Mouse (Mus musculus) spleen, postnatal 10 days (tissue): ENCODE results near the gene Cacna1c.

Source experiments
- DNase-seq, 2 experiments: peaks; one replicate each; pipeline ENCODE4 v3.0.0; 2021 to 2022; ENCODE audit warnings: low spot score in 2 of 2

Cacna1c gene

DNA sequence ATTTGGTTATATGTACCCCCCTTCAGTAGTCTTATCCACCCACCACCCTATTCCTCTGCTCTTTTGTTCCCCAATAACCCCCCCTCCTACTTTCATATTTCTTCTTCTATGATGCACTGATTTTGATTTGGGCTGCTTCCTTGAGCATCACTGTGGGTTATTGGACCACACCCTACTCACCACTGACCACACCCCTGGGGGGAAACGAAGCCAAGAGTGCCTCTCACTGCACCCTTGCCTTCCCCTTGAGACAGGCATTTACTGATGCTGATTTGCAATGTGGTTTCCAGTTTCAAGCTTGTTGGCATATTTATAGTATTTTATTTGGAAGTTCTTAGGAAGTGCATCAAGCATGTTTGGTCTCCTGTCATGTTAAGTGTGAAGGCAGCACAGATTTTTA lies 337.8 kb downstream of the Cacna1c start:
- no peak for DNase-seq

DNA sequence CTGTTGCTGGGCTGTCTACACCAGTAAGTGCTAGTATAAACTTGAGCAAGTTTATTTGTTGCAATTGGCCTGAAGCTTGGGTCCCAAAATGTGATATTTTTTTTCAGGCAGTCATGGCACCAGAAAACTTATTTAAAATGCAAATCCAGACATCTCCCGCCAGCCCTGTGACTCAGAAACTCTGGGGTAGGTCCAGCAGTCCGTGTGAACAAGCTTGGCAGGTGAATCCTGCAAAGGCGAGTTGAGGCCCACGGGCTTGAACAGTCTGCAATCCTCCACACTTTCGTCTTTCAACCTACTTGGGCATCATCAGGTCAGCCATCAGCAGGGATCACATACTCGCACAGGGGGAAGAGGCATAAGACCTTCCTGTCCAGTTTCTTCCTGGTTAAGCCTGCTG lies 344.1 kb downstream of the Cacna1c start:
- no peak for DNase-seq

DNA sequence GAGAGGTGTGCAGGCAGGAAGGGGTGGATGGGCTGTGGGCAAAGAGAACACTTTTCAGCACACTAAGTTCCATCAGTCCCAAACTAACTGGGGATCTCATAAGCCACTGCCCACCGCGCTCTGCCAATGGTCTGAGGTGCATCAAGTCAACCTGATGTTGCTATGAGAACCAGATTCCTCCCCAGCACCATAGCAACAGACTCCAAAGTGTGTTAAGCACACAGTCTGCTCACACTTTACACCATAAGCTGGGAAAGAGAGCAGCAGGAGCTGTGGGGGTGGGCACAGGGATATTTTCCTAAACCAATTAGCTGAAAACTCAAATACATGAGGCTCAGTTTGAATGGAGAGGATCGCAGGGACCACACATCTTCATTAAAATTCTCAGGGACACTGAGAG lies 345.1 kb downstream of the Cacna1c start:
- no peak for DNase-seq

DNA sequence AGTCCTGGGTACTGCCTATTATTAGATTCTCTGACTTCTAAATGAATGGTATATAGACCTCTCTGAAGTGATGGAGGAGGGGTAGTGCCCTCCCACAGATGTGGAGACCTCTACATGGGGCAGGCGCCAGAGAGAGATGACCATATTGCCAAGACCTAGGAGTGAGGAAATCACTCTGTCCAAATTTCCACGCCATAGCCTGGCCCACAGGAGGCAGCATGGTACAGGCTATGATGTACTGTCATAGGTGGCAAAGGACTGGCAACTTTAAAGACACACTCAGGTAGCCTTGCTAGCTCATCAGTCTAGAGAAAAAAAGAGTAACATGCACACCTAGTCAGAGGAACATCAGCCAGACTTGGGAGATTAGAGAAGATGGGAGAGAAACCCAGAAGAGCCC lies 347.6 kb downstream of the Cacna1c start:
- no peak for DNase-seq

DNA sequence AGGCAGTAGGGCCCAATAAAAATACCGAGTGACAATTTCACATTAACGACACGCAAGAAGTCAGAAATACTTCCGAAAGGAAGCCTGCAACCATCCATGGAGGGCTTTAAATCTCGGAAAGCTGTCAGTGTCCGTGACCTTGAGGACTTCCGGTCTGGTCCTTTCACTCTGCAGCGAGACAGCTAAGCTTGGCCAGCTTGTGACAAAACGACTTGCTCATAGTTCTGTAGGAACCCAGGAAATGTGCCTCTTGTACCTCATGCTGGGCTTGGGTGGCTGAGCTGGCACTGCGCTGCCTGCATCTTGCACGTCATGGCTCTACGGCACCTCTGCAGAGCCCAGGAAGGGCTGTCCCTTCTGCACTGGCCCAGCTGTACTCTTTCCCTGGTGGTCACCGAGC lies 348.5 kb downstream of the Cacna1c start:
- DNase-seq = no peak

DNA sequence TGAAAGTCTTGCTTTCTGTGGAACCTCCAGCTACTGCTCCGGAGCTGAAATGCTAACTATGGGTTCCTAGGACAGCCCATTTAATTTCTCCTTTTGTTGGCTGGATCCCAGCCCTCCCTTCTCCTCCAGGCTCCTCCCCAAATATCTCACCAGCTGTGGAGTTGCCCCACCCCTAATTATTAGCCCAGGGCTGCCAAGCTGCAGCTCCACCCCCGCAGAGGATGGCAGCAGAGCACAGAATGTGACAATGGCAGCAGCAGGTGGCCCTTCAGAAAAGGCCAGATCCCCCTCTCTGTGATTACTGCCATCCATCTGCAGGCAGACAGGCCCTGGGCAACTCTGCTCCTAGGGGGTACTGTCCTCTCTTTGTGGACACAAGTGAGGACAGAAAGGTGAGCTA lies 350.4 kb downstream of the Cacna1c start:
- DNase-seq = peak in 1 of 2 experiments; percentile 22

DNA sequence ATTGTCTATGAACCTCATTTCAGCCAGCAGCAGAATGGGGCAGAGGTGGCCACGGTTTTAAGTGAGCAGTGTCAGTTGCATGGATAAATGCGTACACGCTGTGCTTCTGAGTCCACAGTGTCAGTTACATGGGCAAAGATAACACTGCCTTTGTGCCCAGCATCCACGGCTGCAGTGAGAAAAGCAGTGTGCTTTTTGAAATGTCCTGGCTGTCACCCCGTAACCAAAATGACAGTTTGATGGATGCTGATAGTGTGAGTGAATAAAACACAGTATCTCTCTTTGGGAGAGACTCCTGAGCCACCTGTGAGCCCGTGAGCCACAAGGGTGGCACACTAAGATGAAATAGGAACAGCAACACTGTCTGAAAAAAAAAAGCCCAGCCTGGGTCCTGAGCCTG lies 351.0 kb downstream of the Cacna1c start:
- no peak for DNase-seq

DNA sequence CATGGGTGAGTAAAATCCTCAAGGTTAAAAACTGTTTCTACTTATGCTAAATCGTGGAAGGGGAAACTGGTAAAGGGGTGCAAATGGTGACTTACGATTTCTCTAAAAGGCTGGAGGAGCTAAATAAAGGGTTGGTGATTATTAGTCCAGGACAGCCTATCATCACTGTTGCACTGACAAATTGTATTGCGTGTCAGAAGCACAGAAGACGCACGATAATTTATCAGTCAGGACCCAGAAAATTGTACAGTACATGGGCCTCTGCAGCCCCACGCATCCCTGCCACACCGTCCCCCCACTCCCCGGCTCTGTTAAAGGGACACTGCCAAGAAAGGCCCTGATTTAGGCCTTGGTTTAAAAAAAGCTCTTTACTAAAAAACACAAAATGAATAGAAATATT lies 352.7 kb downstream of the Cacna1c start:
- no peak for DNase-seq

DNA sequence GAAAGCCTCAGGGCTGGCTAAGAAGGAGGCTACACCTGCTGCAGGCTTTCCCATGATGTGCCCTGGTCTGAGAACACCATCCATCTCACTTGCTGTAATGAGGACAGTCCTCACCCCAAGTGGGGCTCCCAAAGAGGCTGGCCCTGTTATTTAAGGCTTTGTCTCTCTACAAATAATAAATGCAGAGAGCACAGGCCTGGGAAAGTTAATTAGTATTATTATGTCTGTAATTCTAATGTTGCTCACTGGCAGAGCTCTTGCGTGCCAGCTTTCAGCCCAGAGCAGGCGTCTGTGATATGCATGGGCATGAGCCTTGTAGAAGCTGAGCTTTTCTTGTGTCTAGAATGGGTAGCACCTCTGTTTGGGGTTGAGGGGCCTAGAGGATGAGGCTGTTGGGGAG lies 354.3 kb downstream of the Cacna1c start:
- no peak for DNase-seq

DNA sequence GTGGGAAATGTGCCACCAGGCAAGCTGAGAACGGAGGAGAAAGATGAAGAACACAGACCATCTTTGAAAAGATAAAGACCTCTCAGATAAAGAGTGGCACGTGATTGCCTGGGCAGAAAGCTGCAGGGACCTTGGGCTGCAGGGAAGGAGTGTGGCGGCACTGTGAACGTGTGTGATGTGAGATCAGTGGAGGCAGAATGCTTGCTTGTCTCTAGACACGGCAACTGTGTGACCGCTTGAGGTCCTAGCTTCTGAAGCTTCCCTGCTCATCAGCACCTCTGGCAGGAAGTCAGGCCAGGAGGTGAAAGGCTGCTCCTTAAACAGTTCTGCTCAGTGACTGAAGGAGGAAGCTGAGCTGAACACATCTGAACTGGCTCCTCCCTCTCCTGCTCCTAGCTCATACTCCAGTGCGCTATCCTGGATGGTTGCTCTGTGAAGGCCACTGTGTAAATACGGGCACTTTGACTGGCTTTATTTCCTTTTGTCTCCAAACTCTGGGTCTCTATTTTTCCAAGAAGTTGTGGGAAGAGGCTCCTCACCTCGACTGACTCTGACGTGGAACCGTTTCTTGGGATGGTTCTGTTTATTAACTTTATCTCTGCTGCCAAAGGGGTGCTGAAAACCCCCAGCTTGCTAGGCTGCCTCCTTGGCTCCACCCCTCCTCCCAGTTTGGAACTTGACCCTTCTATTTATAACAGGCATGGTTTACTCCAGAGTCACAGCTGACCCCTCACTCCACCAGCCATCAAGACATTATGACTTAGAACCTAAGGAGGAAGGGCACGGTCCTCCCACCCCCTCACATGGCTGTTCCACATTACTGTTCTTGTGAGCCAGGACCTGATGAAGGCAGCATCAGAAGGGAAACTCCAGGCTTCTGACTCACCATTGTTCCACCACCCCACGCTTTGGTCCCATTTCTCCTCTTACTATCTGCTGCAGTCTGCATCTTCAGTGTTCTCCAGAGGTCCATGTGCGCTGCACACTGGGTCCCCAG lies 357.0 kb downstream of the Cacna1c start:
- no peak for DNase-seq

DNA sequence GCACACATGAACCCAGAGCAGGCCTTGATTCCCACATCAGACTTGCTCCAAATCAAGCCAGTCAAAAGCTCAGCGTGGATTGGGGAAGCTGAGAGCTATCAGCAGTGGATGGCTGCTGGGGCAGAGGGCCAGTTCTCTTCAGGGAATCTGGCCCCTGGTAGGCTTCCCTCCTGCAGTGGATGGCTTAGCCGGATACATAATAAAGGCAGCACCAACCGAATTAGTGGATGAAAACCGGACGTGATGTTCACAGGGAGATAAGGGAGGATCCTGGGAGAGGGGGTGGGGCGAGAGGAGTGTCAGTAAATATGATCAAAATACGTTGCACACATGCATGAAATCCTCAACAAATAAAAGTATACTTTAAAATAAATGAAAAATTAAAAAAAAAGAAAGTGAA lies 359.5 kb downstream of the Cacna1c start:
- no peak for DNase-seq

DNA sequence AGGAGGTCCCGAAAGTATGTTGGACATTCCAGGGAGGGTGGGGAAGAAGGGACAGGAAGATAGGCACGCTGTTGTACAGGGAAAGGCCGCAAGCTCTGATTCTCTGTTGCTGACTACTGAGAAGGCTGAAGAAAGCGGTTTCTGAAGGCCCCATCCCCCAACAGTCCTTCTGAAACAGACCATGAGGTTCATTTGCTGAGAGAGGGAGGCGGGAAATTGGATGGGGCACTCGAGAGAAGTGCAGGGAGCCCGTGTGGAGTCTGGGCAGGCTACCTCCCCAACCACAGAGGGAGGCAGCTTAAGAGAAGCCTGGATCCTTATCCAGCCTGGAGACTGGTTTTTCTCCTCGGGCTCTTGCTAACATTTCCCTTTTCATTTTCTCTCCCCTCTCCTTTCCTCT lies 362.2 kb downstream of the Cacna1c start:
- DNase-seq = no peak

DNA sequence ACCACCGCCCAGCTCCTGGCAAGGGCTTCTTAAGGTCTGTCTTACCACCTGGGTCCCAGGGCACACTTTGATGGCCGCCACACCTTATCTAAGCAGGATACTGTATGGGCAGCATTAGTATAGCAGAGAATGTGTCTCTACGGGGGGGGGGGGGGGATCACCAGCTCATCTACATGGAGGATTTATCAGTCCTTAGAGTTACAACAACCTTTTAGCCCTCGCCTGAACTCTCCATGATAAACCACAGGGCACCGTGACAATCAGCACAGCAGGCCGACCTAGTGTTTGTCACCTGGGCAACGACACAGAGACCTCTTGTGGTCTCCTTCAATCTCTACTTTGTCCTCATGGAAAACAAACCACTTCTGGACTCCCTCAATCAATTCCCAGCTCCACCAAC lies 363.2 kb downstream of the Cacna1c start:
- DNase-seq = no peak

DNA sequence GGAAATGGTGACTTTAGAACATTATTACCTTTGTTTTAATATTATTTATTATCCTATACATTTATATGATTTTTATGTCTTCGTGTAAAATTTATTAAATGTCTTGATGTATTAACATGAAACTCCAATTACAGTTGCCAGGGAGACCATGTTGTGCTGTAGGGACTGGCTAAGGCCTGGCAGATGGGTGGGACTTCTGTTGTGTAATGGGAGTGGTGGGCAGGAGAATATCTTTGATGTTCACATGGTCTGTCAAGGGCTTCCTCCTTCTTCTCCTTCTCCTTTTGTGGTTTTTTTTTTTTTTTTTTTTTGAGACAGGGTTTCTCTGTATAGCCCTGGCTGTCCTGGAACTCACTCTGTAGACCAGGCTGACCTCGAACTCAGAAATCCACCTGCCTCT lies 363.6 kb downstream of the Cacna1c start:
- no peak for DNase-seq

DNA sequence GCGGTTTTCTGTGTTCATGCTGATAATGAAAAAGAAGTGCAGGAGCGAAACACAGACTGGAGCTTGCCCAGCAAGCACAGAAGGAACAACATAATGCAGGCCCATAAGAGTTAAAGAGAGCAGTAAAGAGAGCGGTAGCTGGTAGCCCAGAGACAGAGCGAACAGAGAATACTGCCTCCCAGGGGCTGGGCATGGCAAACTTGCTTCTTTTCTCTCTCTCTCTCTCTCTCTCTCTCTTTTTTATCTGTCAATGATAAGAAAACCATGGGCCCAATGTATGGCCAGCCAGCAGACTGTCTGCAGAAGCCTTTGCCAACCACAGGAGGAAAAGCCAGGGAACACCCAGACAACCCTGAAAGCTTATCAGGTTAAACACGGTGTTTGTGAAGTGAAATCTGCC lies 365.4 kb downstream of the Cacna1c start:
- DNase-seq = no peak

DNA sequence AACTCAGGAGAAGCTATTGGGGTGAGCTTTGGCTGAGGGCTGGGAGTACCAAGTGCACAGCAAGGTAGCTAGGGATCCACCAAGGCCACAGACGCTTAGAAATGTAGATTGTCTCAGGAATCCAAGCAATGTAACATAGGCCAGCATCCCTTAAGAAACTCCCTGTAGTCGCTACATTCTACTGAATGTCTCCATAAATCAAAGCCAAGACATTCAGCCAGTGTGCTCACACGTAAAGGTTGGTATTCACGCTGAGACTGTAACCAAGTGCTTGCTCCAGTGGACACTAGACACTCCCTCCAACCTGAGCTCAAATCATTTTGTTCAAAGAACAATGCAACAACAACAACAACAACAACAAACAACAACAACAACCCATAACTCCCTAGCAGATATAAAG lies 368.0 kb downstream of the Cacna1c start:
- DNase-seq = no peak

DNA sequence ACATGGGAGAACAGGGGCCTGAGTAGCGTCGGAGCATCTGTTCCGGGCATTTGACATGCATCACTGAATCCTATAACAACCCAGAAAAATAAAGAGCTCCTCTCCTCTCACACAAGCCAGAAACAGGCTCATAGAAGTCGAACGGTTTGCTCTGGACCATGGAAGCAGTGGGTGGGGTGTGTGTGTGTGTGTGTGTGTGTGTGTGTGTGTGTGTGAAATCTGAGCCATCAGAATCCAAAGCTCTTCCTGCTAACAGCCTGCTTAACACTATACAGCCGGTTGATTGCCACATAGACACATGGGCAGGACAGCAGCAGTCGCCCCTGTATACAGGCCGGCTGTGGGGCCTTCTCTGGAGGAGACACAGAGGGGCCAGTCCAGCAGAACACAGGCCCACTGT lies 368.7 kb downstream of the Cacna1c start:
- DNase-seq = no peak

DNA sequence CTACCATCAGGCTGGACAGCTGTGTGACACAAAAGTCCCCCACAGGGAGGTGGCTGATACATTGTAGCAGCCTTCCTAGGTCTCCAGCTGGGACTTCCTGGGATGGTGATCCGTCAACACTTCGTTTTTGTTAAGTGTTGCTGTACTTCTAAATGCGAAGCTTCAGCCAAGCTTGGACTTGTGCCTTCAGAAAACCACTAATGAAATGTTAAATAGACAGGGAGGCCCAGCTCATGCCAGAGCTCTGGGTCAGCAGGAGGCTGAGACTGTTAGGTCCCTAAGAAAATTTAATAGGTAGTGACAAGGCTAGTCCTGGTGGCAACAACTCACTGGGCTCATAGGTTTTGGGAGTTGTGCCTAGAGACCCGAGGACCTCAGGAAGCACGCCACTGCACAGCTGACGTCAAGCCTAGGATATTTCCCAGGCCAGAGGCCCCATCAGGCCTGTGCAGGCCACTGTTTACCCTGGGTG lies 370.8 kb downstream of the Cacna1c start:
- no peak for DNase-seq

DNA sequence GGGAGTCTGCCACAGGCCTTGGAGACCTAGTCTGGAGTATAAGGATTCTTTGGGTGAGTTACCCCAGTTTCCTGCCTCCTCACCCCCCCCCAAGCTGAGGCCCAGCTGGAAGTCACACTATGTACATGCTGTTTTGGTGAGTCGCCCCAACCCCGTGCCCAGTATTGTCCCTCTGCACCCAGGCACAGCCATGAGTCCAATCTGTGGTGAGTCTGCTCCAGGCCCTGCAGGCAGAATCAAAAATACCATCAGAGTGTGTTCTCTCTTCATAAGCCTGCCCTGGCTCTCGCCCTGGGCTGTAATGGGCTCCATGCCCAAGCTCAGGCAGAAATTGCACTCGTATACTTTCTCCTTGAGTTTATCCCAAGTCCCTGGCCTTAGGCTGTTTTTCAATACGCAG lies 374.7 kb downstream of the Cacna1c start:
- no peak for DNase-seq

DNA sequence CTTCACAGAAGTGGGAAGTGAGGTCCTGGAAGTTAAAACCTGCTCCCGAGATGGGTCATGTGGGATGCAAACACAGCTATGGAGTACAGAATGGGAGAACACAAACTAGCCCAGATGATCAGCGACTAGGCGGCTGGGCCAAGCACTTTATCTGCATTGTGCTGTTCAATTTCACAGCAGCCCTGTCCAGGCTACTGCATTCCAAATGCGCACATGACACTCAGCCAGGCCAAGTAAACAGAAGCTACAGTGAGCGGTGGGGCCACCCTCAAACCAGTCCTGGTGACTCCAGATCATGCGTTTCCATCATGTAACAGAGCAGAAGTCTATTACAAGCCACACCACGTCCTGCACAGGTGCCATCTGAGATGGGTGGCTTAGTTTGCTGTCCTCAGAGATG lies 376.6 kb downstream of the Cacna1c start:
- DNase-seq = no peak

DNA sequence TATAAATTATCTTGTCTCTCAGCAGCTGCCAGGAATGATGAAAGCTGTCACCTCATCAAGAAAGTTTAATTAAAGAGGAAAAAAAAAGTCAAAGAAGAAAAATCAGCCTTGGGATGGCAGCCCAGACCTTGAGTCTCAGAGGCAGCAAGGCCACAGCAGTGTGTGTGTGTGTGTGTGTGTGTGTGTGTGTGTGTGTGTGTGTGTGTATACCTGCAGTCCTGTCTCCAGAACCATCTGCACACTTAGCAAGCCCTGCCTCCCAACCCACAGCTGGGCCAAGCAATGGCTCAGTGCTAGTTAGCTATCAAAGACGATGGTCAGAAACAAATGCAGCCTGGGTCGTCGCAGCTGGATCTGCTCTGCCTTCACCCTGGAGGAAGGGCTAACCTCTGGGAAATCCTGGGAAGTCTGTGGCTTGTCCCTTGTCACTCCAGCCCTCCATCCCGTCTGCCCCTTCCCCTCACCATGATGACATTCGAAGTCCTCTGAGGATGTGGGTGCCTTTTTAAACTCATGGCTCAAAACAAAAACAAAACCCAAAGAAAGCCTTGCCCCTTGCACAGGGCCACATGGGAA lies 378.2 kb downstream of the Cacna1c start:
- no peak for DNase-seq

DNA sequence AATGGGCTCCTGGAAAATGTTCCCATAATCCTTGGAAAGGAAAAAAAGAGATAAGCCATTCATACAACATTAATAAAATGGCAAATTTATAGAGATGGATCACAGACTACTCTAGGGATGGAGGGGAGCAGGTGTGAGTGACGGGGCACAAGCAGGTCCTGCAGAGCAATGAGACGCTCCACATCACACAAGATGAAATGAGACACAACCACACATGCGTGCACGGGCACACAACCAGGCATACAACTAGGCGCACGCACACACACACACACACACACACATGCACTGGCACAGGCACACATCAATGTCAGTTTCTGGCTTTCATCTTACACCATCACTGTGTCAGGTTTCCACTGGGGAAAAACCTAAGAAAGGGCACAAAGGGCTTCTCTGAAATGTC lies 380.0 kb downstream of the Cacna1c start:
- no peak for DNase-seq

DNA sequence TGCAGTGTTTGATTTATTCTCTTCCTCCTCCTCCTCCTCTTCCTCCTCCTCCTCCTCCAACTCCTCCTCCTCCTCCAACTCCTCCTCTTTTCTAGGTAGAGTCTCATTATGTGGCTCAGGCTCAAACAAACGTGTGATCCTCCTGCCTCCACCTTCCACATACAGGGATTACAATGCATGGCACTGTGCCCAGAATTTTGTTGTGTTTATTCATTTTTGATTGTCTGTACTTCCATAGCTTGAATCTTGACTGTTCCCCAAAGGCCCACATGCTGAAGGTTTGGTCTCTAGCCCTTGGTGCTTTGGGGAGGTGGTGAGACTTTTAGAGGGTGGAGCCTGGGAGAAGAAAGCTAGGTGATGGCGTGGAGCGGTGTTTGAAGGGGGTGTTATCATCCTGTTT lies 383.7 kb downstream of the Cacna1c start:
- no peak for DNase-seq
